Mouse (Mus musculus) midbrain, embryonic 11.5 days (tissue): ENCODE results near the gene Nck2. TPM values are rescaled to one million over a fixed set of nuclear protein-coding genes. Genes with fewer than 3 reads are reported as not detected.
"Not testable (repeated sequence)": the region's sequence is repeated elsewhere in the genome, so short reads cannot be mapped to it uniquely, and the experiment has no call there.

Experiments
- ATAC-seq: fragments of 200-750 bp; cut with Nextera tagmentation; 2 replicates; pipeline ENCODE4 v1.8.0; 2017; ENCODE audit warnings: moderate TSS enrichment, moderate library complexity; ENCODE audit not compliant: low FRiP score
- DNase-seq: peaks from one replicate; pipeline ENCODE4 v3.0.0; 2015; ENCODE audit warnings: low spot score; ENCODE audit errors: missing footprints
- H3K27ac ChIP-seq: fragments of 300-500 bp; sonication (generic); 2 replicates; pipeline ENCODE4 v1.5.1; 2014; ENCODE audit warnings: low read depth, low read length
- H3K27me3 ChIP-seq: fragments of 300-500 bp; sonication (generic); 2 replicates; pipeline ENCODE4 v1.6.1; 2014; ENCODE audit warnings: mild to moderate bottlenecking, low read length, moderate library complexity, mixed read lengths; ENCODE audit not compliant: control insufficient read depth, insufficient read depth
- H3K36me3 ChIP-seq: fragments of 300-500 bp; sonication (generic); 2 replicates; pipeline ENCODE4 v1.6.1; 2014; ENCODE audit warnings: mild to moderate bottlenecking, low read length, moderate library complexity, mixed read lengths; ENCODE audit not compliant: control insufficient read depth, insufficient read depth
- H3K4me1 ChIP-seq: fragments of 300-500 bp; sonication (generic); 2 replicates; pipeline ENCODE4 v1.6.1; 2014; ENCODE audit warnings: low read length; ENCODE audit not compliant: control insufficient read depth, insufficient read depth
- H3K4me2 ChIP-seq: fragments of 300-500 bp; sonication (generic); 2 replicates; pipeline ENCODE4 v1.6.1; 2014; ENCODE audit warnings: mild to moderate bottlenecking, moderate library complexity
- H3K4me3 ChIP-seq: fragments of 300-500 bp; sonication (generic); 2 replicates; pipeline ENCODE4 v1.5.1; 2014; ENCODE audit warnings: low read depth, low read length
- H3K9ac ChIP-seq: fragments of 300-500 bp; sonication (generic); 2 replicates; pipeline ENCODE4 v1.6.1; 2014; ENCODE audit warnings: low read length
- H3K9me3 ChIP-seq: fragments of 300-500 bp; sonication (generic); 2 replicates; pipeline ENCODE4 v1.6.1; 2016; ENCODE audit warnings: low read length; ENCODE audit not compliant: control insufficient read depth
- WGBS: fragments of 180-500 bp; shearing (Covaris S2); extraction: QIAGEN DNeasy Blood & Tissue Kit; methylation state at CpG from one replicate; pipeline ENCODE4 v1.1.7; 2014; 5-methylcytosine and 5-hydroxymethylcytosine counted together
- polyA plus RNA-seq: library from polyadenylated mRNA; unstranded; fragments of >200 nt; fragmentation: Nextera tagmentation; extraction: Ambion mirVana; gene quantifications from 2 replicates; pipeline ENCODE4 v1.2.1, GENCODE M21; 2014

The Nck2 gene
- polyA plus RNA-seq, 1 experiment from 2014 or later, result 33.6 TPM

GRCm38 (mm10) chr1:43530295-43531020 lies 86.1 kb downstream of the Nck2 start:
- no peak overlapping the region for H3K27ac ChIP-seq
- H3K9ac ChIP-seq, result no peak overlapping the region
- no peak overlapping the region for H3K4me3 ChIP-seq
- no peaks in the 10 kb centered on the region for H3K27me3 ChIP-seq
- WGBS, result 90% methylated on average over 7 of the region's 7 CpGs
- H3K36me3 ChIP-seq, result 0 out of 2 replicates have a peak, but pooled peaks cover 3% of the 10 kb centered on the region
- DNase-seq, result no peak
- H3K4me2 ChIP-seq, result no peak overlapping the region
- ATAC-seq, result no peak
- no peaks in the 10 kb centered on the region for H3K9me3 ChIP-seq
- H3K4me1 ChIP-seq, result no peaks in the 10 kb centered on the region

GRCm38 (mm10) chr1:43531307-43531706 lies 86.9 kb downstream of the Nck2 start:
- Histone ChIP-seq H3K36me3 (0 out of 2 replicates have a peak, but pooled peaks cover 3% of the 10 kb centered on the region), H3K4me3 (no peak overlapping the region), H3K27me3 (no peaks in the 10 kb centered on the region), H3K9ac (no peak overlapping the region), H3K4me1 (no peaks in the 10 kb centered on the region), H3K9me3 (no peaks in the 10 kb centered on the region), H3K4me2 (no peak overlapping the region), H3K27ac (no peak overlapping the region)
- DNase-seq (no peak), ATAC-seq (no peak)
- WGBS, result 94% methylated on average over 7 of the region's 7 CpGs

DNA sequence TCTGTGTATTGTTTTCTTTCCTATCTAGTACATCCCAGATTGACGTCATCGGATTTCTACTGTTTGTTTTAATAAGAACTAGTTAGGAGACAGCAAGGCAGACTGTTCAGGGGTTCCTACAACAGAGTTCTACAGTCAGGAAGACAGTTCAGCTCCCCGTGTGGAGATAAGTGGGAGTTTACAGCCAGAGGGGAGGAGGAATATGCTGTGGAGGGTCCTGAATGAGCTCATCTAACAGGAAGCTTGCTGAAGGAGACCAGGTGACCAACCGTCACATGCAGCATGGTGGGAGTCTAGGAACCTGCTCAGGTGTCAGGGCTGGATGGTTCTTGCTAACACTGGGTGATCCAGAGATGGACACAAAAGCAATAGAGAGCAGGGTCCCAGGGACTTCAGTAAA lies 87.9 kb downstream of the Nck2 start:
- Histone ChIP-seq H3K4me1 (no peaks in the 10 kb centered on the region), H3K36me3 (0 out of 2 replicates have a peak, but pooled peaks cover 3% of the 10 kb centered on the region), H3K9ac (no peak overlapping the region), H3K4me2 (no peak overlapping the region), H3K27ac (no peak overlapping the region), H3K9me3 (no peaks in the 10 kb centered on the region), H3K27me3 (no peaks in the 10 kb centered on the region), H3K4me3 (no peak overlapping the region)
- DNase-seq, result no peak
- ATAC-seq, result no peak
- WGBS, result 86% methylated on average over 4 of the region's 4 CpGs

- H3K9me3 ChIP-seq, H3K4me3 ChIP-seq, H3K9ac ChIP-seq, H3K27ac ChIP-seq, H3K4me1 ChIP-seq, H3K4me2 ChIP-seq, H3K27me3 ChIP-seq, DNase-seq, ATAC-seq, H3K36me3 ChIP-seq: not testable (repeated sequence)
- WGBS, result 96% methylated on average over 11 of the region's 11 CpGs
These were observed 89.1 kb downstream of the Nck2 start for GRCm38 (mm10) chr1:43533497-43533896.

DNA sequence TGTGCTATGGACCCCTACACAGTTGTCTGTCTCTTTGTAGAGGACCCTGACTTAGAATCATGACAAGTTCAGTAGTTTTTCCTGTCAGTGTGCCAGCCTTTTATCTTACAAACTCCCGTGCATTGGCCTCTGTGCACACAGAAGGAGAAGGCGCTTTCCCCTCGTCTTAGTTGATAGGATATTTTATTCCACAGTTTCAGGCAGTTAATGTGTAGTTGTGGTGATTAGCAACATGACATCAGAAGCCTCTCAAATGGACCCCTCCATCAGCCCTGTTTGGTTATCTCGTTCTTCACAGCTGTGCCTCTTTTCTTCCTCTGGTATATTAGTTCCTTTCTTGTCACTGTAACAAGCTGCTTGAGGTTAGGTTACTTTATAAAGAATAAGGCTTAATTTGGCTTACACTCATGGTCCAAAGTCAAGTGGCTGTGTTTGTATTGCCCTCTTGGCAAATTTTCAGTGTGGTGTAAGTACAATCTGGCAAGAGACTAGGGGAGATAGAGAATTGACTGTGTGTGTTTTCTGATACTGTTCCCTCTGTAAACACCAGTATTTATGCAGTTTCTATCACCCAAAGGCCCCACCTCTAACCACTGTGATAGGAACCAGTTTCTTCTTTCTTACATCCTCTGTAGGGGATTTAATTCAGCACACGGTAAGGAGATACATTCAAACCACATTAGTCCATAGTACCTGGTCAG lies 89.8 kb downstream of the Nck2 start:
- DNase-seq (peak; percentile 12), ATAC-seq (no peak)
- no peak overlapping the region for H3K9ac ChIP-seq
- WGBS, result 94% methylated on average over 5 of the region's 5 CpGs
- H3K27ac ChIP-seq, result no peak overlapping the region
- 0 out of 2 replicates have a peak, but pooled peaks cover 3% of the 10 kb centered on the region for H3K36me3 ChIP-seq
- H3K4me2 ChIP-seq, result no peak overlapping the region
- no peak overlapping the region for H3K4me3 ChIP-seq
- no peaks in the 10 kb centered on the region for H3K27me3 ChIP-seq
- H3K9me3 ChIP-seq, result no peaks in the 10 kb centered on the region
- H3K4me1 ChIP-seq, result no peaks in the 10 kb centered on the region

- Histone ChIP-seq H3K4me2 (no peak overlapping the region), H3K4me3 (no peak overlapping the region), H3K36me3 (0 out of 2 replicates have a peak, but pooled peaks cover 3% of the 10 kb centered on the region), H3K9me3 (no peaks in the 10 kb centered on the region), H3K9ac (no peak overlapping the region), H3K27ac (no peak overlapping the region), H3K27me3 (no peaks in the 10 kb centered on the region), H3K4me1 (no peaks in the 10 kb centered on the region)
- ATAC-seq (no peak), DNase-seq (no peak)
- 90% methylated on average over 6 of the region's 6 CpGs for WGBS
These were observed 91.2 kb downstream of the Nck2 start for GRCm38 (mm10) chr1:43535519-43536000.

- WGBS, result 90% methylated on average over 2 of the region's 2 CpGs
These were observed 91.9 kb downstream of the Nck2 start for GRCm38 (mm10) chr1:43536266-43536665.

GRCm38 (mm10) chr1:43537021-43537420 lies 92.6 kb downstream of the Nck2 start:
- 0 out of 2 replicates have a peak, but pooled peaks cover 3% of the 10 kb centered on the region for H3K36me3 ChIP-seq
- no peaks in the 10 kb centered on the region for H3K9me3 ChIP-seq
- ATAC-seq (no peak), DNase-seq (no peak)
- no peak overlapping the region for H3K4me2 ChIP-seq
- H3K27ac ChIP-seq, result no peak overlapping the region
- no peaks in the 10 kb centered on the region for H3K27me3 ChIP-seq
- WGBS, result 94% methylated on average over 3 of the region's 3 CpGs
- no peaks in the 10 kb centered on the region for H3K4me1 ChIP-seq
- H3K4me3 ChIP-seq, result no peak overlapping the region
- H3K9ac ChIP-seq, result no peak overlapping the region

More at GRCm38 (mm10) chr1:43536266-43536665, 91.9 kb downstream of the Nck2 start:
- no peaks in the 10 kb centered on the region for H3K27me3 ChIP-seq
- DNase-seq, result no peak
- H3K4me1 ChIP-seq, result no peaks in the 10 kb centered on the region
- ATAC-seq, result no peak
- H3K9me3 ChIP-seq, result no peaks in the 10 kb centered on the region
- H3K9ac ChIP-seq, result no peak overlapping the region
- no peak overlapping the region for H3K27ac ChIP-seq
- H3K36me3 ChIP-seq, result 0 out of 2 replicates have a peak, but pooled peaks cover 3% of the 10 kb centered on the region
- no peak overlapping the region for H3K4me3 ChIP-seq
- no peak overlapping the region for H3K4me2 ChIP-seq

GRCm38 (mm10) chr1:43537496-43537895 lies 93.1 kb downstream of the Nck2 start:
- no peak overlapping the region for H3K27ac ChIP-seq
- no peak overlapping the region for H3K9ac ChIP-seq
- no peaks in the 10 kb centered on the region for H3K9me3 ChIP-seq
- H3K4me3 ChIP-seq, result no peak overlapping the region
- H3K27me3 ChIP-seq, result no peaks in the 10 kb centered on the region
- no peak overlapping the region for H3K4me2 ChIP-seq
- no peak for DNase-seq
- peaks cover 3% of the 10 kb centered on the region; the same call in 1 of the 2 replicates for H3K4me1 ChIP-seq
- H3K36me3 ChIP-seq, result 0 out of 2 replicates have a peak, but pooled peaks cover 3% of the 10 kb centered on the region
- no peak for ATAC-seq
